Mouse (Mus musculus) thymus, postnatal 36 days (tissue): ENCODE results near the gene Ncor2.
A peak's percentile ranks its signal among the peaks of the same experiment; 100 is the strongest.

Experiments used
- DNase-seq, 2 experiments: peaks; one replicate each; pipeline ENCODE4 v3.0.0; 2022; ENCODE audit warnings: mixed read lengths in 2 of 2

Ncor2 gene

GRCm38 (mm10) chr5:125168101-125168500, 10.9 kb downstream of the Ncor2 start:
- no peak for DNase-seq

GRCm38 (mm10) chr5:125167524-125167923, 11.5 kb downstream of the Ncor2 start:
- no peak for DNase-seq

- DNase-seq = no peak
Measured at GRCm38 (mm10) chr5:125165993-125166392, 13.0 kb downstream of the Ncor2 start.

- no peak for DNase-seq
Measured at GRCm38 (mm10) chr5:125164465-125165167, 14.4 kb downstream of the Ncor2 start.

GRCm38 (mm10) chr5:125163441-125164050, 15.5 kb downstream of the Ncor2 start:
- no peak for DNase-seq

GRCm38 (mm10) chr5:125162461-125162860, 16.6 kb downstream of the Ncor2 start:
- DNase-seq = no peak

- DNase-seq = no peak
Measured at GRCm38 (mm10) chr5:125159804-125160405, 19.1 kb downstream of the Ncor2 start.

- no peak for DNase-seq
Measured at GRCm38 (mm10) chr5:125159293-125159692, 19.7 kb downstream of the Ncor2 start.

- DNase-seq = peak; percentile 56 to 59
Measured at GRCm38 (mm10) chr5:125158232-125158961, 20.6 kb downstream of the Ncor2 start.

GRCm38 (mm10) chr5:125157375-125158033, 21.5 kb downstream of the Ncor2 start:
- no peak for DNase-seq

- peak in 1 of 2 experiments; percentile 44 for DNase-seq
Measured at GRCm38 (mm10) chr5:125156418-125157205, 22.4 kb downstream of the Ncor2 start.

GRCm38 (mm10) chr5:125155451-125155850, 23.6 kb downstream of the Ncor2 start:
- no peak for DNase-seq

- no peak for DNase-seq
Measured at GRCm38 (mm10) chr5:125154989-125155388, 24.0 kb downstream of the Ncor2 start.

GRCm38 (mm10) chr5:125154178-125154577, 24.8 kb downstream of the Ncor2 start:
- DNase-seq = no peak

- peak in 1 of 2 experiments; percentile 37 for DNase-seq
Measured at GRCm38 (mm10) chr5:125153201-125153816, 25.7 kb downstream of the Ncor2 start.

GRCm38 (mm10) chr5:125151872-125152534, 27.0 kb downstream of the Ncor2 start:
- DNase-seq = peak; percentile 33 to 45

- DNase-seq = no peak
Measured at GRCm38 (mm10) chr5:125150951-125151564, 28.0 kb downstream of the Ncor2 start.

- no peak for DNase-seq
Measured at GRCm38 (mm10) chr5:125149142-125149541, 29.9 kb downstream of the Ncor2 start.

- no peak for DNase-seq
Measured at GRCm38 (mm10) chr5:125148686-125149085, 30.3 kb downstream of the Ncor2 start.

- no peak for DNase-seq
Measured at GRCm38 (mm10) chr5:125148173-125148572, 30.8 kb downstream of the Ncor2 start.
